Mouse (Mus musculus): ENCODE results near the gene Parp8. TPM values are rescaled to one million over a fixed set of nuclear protein-coding genes. Genes with fewer than 3 reads are reported as not detected.

The Parp8 gene
- total and polyA plus RNA-seq, 3 experiments: 7.9 to 9.5 (median 9.2) TPM

- 92% methylated on average over 3 of the region's 3 CpGs for WGBS
Observed at GRCm38 (mm10) chr13:116951336-116951735, 74.0 kb downstream of the Parp8 start.

GRCm38 (mm10) chr13:116949527-116949926 is 75.8 kb downstream of the Parp8 start:
- Histone ChIP-seq H3K27me3 (ENCODE audit: control insufficient read depth, insufficient read depth, low read length) (no peaks in the 10 kb centered on the region), H3K4me3 (no peak overlapping the region), H3K79me2 (replicated peaks; ENCODE audit: control insufficient read depth, insufficient read depth, low read length) (peaks cover 2% of the 10 kb centered on the region; the same call in 1 of the 2 replicates), H3K4me1 (ENCODE audit: control insufficient read depth, insufficient read depth, low read length) (no peaks in the 10 kb centered on the region; the same call in 1 of the 2 replicates), H3K9ac (ENCODE audit: low read depth, low read length) (no peak overlapping the region), H3K27ac (no peak overlapping the region), H3K36me3 (ENCODE audit: control insufficient read depth, insufficient read depth, low read length) (peaks cover 2% of the 10 kb centered on the region)
- 63% methylated on average over 4 of the region's 4 CpGs for WGBS
- intact Hi-C loops (cut with DNase I): no loop called here
- TF ChIP-seq CTCF (IDR thresholded peaks at IDR 0.05) (no peak), POLR2A (IDR thresholded peaks at IDR 0.05; ENCODE audit: insufficient read depth, low read depth, low read length) (no peak), EP300 (IDR thresholded peaks at IDR 0.05; ENCODE audit: insufficient read depth, low read depth, low read length) (no peak)
- DNase-seq: no peak

More at GRCm38 (mm10) chr13:116951336-116951735, 74.0 kb downstream of the Parp8 start:
- H3K27me3 ChIP-seq (ENCODE audit: control insufficient read depth, insufficient read depth, low read length): no peaks in the 10 kb centered on the region
- no peak overlapping the region for H3K4me3 ChIP-seq
- no peaks in the 10 kb centered on the region for H3K79me2 ChIP-seq (replicated peaks; ENCODE audit: control insufficient read depth, insufficient read depth, low read length)
- no peak overlapping the region for H3K9ac ChIP-seq (ENCODE audit: low read depth, low read length)
- no peaks in the 10 kb centered on the region; the same call in none of the 2 replicates for H3K4me1 ChIP-seq (ENCODE audit: control insufficient read depth, insufficient read depth, low read length)
- intact Hi-C loops (cut with DNase I): no loop called here
- H3K36me3 ChIP-seq (ENCODE audit: control insufficient read depth, insufficient read depth, low read length): peaks cover 4% of the 10 kb centered on the region
- TF ChIP-seq CTCF (IDR thresholded peaks at IDR 0.05) (no peak), POLR2A (IDR thresholded peaks at IDR 0.05; ENCODE audit: insufficient read depth, low read depth, low read length) (no peak), EP300 (IDR thresholded peaks at IDR 0.05; ENCODE audit: insufficient read depth, low read depth, low read length) (no peak)
- DNase-seq: no peak
- H3K27ac ChIP-seq: no peak overlapping the region

GRCm38 (mm10) chr13:116949056-116949455 is 76.3 kb downstream of the Parp8 start:
- 82% methylated on average over 6 of the region's 6 CpGs for WGBS
- intact Hi-C loops (cut with DNase I): no loop called here
- DNase-seq: no peak

GRCm38 (mm10) chr13:116948299-116948659 is 77.1 kb downstream of the Parp8 start:
- DNase-seq: no peak
- H3K27me3 ChIP-seq (ENCODE audit: control insufficient read depth, insufficient read depth, low read length): no peaks in the 10 kb centered on the region
- no peak overlapping the region for H3K27ac ChIP-seq
- H3K79me2 ChIP-seq (replicated peaks; ENCODE audit: control insufficient read depth, insufficient read depth, low read length): peaks cover 2% of the 10 kb centered on the region; the same call in 1 of the 2 replicates
- H3K9ac ChIP-seq (ENCODE audit: low read depth, low read length): no peak overlapping the region
- no peak overlapping the region for H3K4me3 ChIP-seq
- H3K4me1 ChIP-seq (ENCODE audit: control insufficient read depth, insufficient read depth, low read length): no peaks in the 10 kb centered on the region; the same call in 1 of the 2 replicates
- TF ChIP-seq CTCF (IDR thresholded peaks at IDR 0.05) (no peak), POLR2A (IDR thresholded peaks at IDR 0.05; ENCODE audit: insufficient read depth, low read depth, low read length) (no peak), EP300 (IDR thresholded peaks at IDR 0.05; ENCODE audit: insufficient read depth, low read depth, low read length) (no peak)
- peaks cover 2% of the 10 kb centered on the region for H3K36me3 ChIP-seq (ENCODE audit: control insufficient read depth, insufficient read depth, low read length)
- intact Hi-C loops (cut with DNase I): no loop called here
- WGBS: 44% methylated on average over 5 of the region's 5 CpGs

More at GRCm38 (mm10) chr13:116949056-116949455, 76.3 kb downstream of the Parp8 start:
- no peaks in the 10 kb centered on the region; the same call in 1 of the 2 replicates for H3K4me1 ChIP-seq (ENCODE audit: control insufficient read depth, insufficient read depth, low read length)
- H3K4me3 ChIP-seq: no peak overlapping the region
- no peak overlapping the region for H3K9ac ChIP-seq (ENCODE audit: low read depth, low read length)
- no peaks in the 10 kb centered on the region for H3K27me3 ChIP-seq (ENCODE audit: control insufficient read depth, insufficient read depth, low read length)
- H3K36me3 ChIP-seq (ENCODE audit: control insufficient read depth, insufficient read depth, low read length): peaks cover 2% of the 10 kb centered on the region
- H3K79me2 ChIP-seq (replicated peaks; ENCODE audit: control insufficient read depth, insufficient read depth, low read length): peaks cover 2% of the 10 kb centered on the region; the same call in 1 of the 2 replicates
- TF ChIP-seq EP300 (IDR thresholded peaks at IDR 0.05; ENCODE audit: insufficient read depth, low read depth, low read length) (no peak), POLR2A (IDR thresholded peaks at IDR 0.05; ENCODE audit: insufficient read depth, low read depth, low read length) (no peak), CTCF (IDR thresholded peaks at IDR 0.05) (no peak)
- H3K27ac ChIP-seq: no peak overlapping the region

- no peak for DNase-seq
- Histone ChIP-seq H3K4me1 (ENCODE audit: control insufficient read depth, insufficient read depth, low read length) (no peaks in the 10 kb centered on the region; the same call in 1 of the 2 replicates), H3K4me3 (no peak overlapping the region), H3K79me2 (replicated peaks; ENCODE audit: control insufficient read depth, insufficient read depth, low read length) (peaks cover 2% of the 10 kb centered on the region; the same call in 1 of the 2 replicates), H3K27ac (no peak overlapping the region), H3K36me3 (ENCODE audit: control insufficient read depth, insufficient read depth, low read length) (peaks cover 2% of the 10 kb centered on the region), H3K27me3 (ENCODE audit: control insufficient read depth, insufficient read depth, low read length) (no peaks in the 10 kb centered on the region), H3K9ac (ENCODE audit: low read depth, low read length) (no peak overlapping the region)
- TF ChIP-seq POLR2A (IDR thresholded peaks at IDR 0.05; ENCODE audit: insufficient read depth, low read depth, low read length) (no peak), EP300 (IDR thresholded peaks at IDR 0.05; ENCODE audit: insufficient read depth, low read depth, low read length) (no peak), CTCF (IDR thresholded peaks at IDR 0.05) (no peak)
- 73% methylated on average over 9 of the region's 9 CpGs for WGBS
- intact Hi-C loops (cut with DNase I): no loop called here
Observed at GRCm38 (mm10) chr13:116947611-116948298, 77.6 kb downstream of the Parp8 start.

- H3K27ac ChIP-seq: no peak overlapping the region
- DNase-seq: no peak
- H3K4me1 ChIP-seq (ENCODE audit: control insufficient read depth, insufficient read depth, low read length): no peaks in the 10 kb centered on the region; the same call in 1 of the 2 replicates
- intact Hi-C loops (cut with DNase I): no loop called here
- peaks cover 2% of the 10 kb centered on the region for H3K36me3 ChIP-seq (ENCODE audit: control insufficient read depth, insufficient read depth, low read length)
- WGBS: 56% methylated on average over 4 of the region's 4 CpGs
- no peak overlapping the region for H3K9ac ChIP-seq (ENCODE audit: low read depth, low read length)
- no peak overlapping the region for H3K4me3 ChIP-seq
- peaks cover 2% of the 10 kb centered on the region; the same call in 1 of the 2 replicates for H3K79me2 ChIP-seq (replicated peaks; ENCODE audit: control insufficient read depth, insufficient read depth, low read length)
- H3K27me3 ChIP-seq (ENCODE audit: control insufficient read depth, insufficient read depth, low read length): no peaks in the 10 kb centered on the region
- no peak for TF ChIP-seq EP300 (IDR thresholded peaks at IDR 0.05; ENCODE audit: insufficient read depth, low read depth, low read length)
- TF ChIP-seq CTCF (IDR thresholded peaks at IDR 0.05): no peak
- no peak for TF ChIP-seq POLR2A (IDR thresholded peaks at IDR 0.05; ENCODE audit: insufficient read depth, low read depth, low read length)
Observed at GRCm38 (mm10) chr13:116946566-116946965, 78.8 kb downstream of the Parp8 start.

Measured in heart, adult 2 months (tissue).